Mouse (Mus musculus) urinary bladder, adult 2 months (tissue): ENCODE data around the gene H2al2a. TPM values are rescaled to one million over a fixed set of nuclear protein-coding genes. Genes with fewer than 3 reads are reported as not detected.

Experiments used
- DNase-seq: peaks from one replicate; pipeline ENCODE4 v3.0.0; 2022; ENCODE audit warnings: low spot score
- polyA plus RNA-seq: library from polyadenylated mRNA; depleted of rRNA; stranded (reverse); fragments of >200 nt; gene quantifications from 2 replicates; pipeline ENCODE4 v1.2.3, GENCODE M21; 2012; rRNA removed

The H2al2a gene
- not detected in 2 replicates for polyA plus RNA-seq

DNA sequence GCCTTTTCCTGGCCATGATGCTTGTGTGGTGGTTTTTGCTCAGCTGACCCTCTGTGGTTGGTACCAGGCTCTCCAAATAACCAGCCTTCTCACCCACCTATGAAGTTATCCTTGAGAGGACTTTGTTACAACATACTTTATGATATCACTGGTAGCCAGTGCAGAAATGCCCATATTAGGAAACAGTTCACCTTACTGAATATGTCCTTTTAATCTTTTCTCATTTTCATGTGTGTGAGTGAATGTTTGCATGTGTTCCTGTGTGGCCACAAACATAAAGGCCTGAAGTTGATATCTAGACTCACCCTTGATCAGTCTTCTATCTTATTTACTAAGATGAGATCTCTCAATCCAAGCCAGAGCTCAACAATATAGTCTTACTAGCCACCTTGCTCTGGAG lies at the start of gene H2al2a:
H2al2a (minus strand) TSS at position 101 of the 400 bp plus-strand sequence.
- no peak for DNase-seq

DNA sequence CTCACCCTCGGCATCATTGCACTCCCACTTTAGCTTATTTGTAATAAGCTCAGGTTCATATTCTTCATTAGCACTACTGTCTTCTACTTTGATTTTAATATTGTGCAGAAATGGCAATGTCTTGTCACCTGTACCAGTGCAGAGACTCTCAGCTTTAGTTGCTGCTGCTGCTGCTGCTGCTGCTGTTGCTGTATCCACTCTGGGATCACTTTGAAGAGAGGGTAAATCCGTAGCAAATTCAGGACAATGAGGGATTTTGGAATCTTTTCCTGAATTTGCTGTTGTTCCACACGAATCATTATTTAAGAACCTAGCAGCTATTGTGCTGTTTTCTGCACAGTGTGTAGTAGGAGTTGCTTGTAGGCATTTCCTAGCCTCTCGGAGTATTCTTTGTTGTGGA lies 49.4 kb upstream of the H2al2a start:
- no peak for DNase-seq

DNA sequence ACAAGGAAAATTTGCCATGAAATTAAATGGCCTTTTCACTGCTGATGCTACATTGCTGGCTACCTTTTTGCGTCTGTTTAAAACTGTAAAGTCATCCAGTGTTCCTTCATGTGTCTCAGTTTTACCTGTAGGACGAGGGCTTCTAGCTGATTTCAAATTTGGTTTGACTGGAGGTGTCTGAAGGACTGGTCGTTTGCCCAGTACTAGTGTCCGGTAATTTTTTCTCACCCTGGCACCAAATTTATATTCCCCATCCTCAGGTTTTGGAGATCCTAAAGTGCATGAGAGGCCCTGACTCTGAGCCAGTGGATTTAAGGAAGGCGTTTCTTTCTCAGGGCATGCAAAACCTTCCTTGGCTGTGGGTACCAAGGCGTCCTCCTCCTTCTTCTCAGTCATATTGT lies 49.0 kb upstream of the H2al2a start:
- no peak for DNase-seq

DNA sequence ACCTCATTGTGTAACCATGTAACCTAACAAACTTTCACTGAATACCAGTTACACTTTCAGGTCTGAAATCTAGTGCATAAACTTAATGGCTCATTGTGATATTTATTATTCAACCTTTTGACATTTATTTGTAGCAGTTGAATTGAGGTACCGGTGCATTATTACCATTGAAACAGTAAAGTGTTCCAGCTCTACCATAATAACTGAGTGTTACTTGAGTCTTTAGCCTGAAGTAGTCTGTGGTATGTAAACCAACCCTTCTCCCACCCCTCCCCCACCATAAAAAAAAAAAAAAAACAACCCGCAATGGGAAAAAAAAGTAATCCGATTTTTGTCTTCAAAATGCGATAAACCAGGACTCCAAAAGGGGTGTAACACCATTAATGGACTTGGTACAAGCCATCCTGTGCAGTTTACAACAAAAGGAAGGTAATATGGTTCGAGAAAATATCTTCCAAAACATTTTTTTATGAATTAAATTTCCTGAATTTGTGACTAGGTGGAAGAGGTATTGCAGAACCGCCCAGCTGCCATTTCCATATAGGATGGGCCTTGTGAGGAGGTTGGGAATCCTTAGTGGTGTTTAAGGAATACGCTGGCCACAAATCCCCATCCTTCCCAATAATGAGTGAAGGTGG lies 48.5 kb upstream of the H2al2a start:
- DNase-seq = no peak

DNA sequence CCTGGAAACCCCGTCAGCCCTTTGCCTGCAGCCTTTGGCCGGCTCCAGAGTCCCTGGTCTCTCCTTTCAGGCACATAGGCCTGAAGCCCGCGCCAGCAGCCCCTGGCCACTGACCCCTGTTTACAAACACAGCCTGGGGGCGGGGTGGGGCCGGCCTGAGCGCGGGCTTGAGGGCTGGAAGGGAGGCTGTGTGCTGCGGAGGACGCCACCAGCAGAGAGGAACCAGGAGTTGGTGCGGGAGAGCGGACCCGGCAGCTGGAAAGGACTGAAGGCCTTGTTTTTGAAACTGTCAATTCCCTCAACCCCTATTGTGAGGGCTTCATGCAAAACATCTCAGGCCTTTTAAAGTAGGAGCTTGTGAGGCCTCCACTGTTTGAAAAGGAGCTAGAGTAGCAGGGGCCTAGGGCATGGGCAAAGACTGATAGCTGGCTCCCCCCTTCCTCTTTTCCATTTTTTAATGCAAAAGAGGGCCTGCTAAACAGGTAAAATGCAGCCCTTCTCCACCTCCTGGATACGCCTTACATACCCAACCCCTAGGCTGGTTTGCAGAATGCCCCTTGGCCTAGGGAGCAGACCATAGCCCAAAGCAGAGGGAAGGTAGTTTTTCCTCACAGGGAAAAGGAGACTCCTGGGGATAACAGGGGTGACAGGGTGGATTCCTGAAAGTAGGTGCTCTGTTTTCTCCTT lies 44.6 kb upstream of the H2al2a start:
- DNase-seq = no peak

DNA sequence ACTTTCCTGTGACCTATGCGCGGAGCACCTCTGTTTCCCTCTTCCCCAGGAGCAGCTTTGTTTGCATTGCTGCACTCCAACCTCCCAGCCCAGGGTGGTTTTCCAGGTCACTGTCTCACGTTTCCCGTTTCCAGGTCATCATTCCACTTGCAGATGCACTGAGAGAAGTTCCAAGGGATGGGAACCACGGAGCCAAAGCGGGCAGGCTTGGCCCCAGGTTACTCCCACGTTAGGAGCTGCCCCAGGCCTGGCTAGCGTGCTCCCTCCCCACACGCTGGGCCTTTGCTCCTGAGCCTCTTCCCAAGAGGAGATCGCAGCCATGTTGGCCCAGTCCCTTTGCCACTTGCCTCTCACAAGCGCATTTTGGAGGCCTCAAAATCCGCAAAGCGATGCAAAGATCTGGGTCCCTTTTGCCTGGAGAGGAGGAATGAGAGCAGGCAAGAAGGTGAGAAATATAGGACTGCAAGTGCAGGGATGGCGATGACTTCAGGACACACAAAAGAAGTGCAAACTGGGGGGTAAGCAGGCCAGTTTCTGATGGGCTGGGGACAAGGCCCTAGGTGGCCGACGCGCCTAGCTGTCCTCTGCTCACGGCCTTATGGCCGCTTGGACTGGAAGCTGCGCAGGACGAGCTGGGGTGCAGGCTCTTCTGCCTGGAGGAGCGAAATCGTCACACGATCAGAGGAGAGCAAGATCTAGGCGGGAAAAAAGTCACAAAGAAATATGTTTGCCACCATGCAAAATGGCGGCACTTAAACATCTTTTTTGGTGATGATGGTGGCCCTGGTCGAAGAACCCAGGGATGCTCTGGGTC lies 43.8 kb upstream of the H2al2a start:
- DNase-seq = no peak

DNA sequence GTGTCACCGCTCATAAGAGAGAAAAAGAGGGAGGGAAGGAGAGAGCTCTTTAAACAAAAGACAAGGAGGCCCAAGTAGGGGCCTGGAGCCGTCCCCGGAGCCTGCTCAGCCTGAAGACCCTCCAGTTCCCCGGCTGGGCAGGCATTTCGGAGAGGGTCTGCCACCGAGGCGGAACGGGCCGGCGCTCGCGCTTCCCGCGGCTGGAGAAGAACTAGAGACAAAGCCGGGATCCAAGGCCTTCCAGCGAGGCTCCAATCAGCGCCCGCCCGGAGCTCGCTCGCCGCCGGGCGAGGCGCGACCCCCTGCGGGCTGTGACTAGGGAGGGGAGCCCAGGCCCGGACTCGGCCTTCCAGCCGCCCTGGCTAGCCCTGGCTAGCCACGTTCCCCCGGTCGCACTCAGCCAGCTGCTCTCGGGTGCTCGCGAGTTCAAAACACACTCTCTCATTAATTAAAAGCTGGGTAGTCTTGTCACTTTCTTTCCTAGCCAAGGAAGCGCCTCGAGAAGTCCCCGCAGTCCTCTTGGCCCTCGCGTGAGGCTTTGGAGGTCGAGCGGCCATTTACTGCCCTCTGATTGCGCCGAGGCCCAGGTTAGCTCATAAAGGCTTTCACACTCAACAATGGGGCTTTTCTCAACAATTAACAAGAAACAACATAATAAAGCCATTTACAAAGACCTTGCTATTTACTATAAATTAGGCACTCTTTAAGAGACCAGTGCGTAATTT lies 43.0 kb upstream of the H2al2a start:
- DNase-seq = no peak

DNA sequence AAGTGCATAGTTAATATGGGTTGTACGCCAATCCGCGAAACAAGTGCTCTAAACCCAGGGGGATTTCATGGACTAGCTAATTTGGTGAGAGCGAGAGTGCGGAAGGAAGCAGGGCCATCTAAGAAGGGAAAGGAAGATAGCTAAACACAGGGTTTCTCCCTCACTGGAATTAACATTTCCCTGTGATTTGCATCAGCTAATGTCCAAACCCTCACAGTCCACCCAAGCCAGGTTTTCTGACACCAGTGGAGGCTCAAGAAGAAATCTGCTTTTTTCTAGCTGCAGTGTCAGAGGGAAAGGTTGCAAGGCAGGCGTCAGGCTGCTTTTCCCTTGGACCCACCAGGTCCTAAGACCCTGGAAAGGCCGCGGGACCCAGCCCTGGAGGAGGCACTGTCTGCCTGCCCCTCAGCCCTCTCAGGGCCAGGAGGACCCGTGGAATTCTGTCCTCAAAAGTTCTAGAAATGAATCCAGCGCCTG lies 42.2 kb upstream of the H2al2a start:
- no peak for DNase-seq

DNA sequence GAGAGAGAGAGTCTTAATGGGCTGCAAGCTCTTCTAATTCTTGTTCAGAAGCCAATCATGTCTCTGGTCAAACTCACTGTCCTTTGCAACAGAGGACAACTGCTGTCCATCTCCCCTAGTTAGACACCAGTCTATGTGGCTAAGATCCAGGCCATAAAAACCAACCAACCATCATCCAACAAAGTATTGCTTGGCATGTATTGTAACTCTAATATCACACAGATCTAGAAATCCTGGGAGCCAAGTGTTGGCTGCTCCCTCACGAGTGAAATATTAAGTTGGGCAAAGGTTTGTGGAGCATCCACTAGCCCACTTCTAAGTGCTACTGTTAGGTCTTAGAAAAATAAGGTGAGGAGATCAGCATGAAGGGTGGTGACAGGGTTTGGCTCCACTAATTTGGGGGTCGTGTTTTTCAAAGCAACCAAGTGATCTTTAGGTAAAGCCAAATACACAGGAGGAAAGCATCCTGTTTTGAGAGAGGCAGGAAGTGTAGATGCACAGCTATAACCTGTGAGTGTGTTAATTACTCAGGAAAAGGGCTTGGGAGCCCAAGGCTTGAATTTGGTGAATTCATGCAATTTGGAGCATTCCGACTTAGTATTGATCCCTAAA lies 41.5 kb upstream of the H2al2a start:
- no peak for DNase-seq

DNA sequence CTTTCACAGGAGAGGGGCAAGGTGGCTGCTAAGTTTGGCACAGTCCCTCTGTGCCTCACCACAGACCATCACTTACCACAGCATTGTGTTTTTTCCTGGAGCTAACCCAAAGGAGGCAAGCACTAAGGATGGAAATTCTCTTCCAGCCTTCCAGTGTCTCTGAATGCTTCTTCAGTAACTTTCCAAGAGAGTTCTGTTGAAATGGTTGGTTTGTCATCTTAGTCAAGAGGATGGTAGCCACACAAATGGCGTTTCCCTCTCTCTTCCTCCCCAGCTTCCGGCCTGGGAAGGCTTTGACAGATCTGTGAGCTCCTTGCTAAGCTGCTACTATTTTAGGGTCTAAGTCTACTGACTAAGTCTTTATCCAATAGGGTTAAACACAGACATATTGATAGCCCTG lies 40.7 kb upstream of the H2al2a start, which contains the start of gene A930004D18Rik:
A930004D18Rik (minus strand) TSS at position 247 of the 400 bp plus-strand sequence.
- DNase-seq = no peak

DNA sequence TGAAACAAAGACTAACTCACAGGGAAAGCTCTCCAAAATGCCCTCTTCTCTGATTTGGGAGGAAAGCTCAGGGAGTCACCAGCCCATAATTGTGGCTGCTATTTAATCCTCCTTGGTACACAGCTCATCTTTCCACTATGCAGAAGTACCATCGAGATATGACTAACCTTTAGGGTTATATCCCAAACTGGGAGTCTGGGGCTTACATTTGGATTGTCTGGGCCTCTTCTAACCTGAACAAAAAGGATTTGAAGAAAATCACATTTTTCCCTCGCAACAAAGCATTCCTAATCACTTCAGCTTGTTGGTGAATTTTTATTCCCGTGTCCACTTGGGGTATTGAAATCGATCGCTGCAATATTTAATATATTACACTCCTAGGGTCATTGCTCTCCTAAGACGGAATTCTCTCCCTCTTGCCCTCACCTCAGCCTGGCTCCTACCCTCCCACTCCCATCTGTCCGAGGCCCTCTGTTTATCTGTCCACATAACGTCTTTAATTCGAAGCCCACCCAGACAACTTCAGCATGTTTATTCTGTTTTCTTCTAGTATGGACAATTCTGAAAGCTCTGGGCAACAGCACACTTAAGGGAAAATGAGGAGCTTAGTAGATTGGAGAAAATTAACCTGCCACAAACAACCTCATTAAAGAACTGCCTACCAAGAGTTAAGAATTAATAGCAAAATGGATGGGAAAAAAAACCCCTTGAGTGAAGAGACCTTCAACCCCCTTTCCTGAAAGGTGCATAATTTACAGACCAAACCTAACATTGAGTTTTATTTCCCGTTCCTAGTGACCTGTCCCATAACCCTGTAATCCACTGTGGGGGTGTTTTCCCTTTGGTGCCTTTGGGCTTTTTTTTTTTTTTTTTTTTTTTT lies 37.9 kb upstream of the H2al2a start:
- DNase-seq = no peak

DNA sequence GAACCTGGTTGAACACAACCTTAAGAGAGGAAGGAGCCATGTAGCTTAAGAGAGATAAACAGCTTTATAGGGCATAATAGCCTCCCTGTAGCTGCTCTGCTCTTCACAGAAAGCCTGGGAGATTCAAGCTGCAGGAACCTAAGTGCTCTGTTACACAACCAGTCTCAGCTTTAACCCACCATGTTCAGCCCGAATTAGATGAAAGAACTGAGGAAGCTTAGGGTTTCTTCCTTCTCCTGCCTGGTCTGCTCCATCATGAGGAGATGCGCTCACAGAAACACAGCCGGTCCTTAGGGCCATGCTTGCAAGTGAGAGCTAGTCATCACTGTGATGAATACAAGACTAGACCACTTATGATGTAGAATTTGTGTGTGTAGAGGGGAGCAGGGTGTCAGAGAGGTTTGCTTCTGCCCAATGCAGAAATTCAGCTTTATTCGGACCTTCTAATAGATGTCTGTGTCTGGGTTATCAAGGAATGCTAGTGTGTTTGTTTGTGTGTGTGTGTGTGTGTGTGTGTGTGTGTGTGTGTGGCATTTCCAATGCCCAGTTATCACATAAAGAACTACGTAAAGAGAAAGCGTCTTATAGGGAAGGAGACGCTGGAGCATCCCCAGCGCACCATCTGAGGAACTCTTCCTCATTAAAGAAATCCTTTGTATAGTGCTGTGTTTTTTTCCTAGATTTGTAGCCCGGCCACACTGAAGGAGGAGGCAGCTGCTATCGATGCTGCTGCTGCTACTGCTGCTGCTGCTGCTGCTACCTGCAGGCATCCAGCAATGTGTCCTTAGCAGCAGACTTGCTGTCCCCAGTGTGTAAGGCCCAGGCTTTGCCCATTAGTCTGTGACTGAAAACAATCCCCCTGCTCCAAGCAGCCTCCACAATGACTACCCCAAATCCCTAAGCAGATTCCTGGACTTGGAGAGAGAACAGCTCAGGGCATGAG lies 36.7 kb upstream of the H2al2a start:
- no peak for DNase-seq

DNA sequence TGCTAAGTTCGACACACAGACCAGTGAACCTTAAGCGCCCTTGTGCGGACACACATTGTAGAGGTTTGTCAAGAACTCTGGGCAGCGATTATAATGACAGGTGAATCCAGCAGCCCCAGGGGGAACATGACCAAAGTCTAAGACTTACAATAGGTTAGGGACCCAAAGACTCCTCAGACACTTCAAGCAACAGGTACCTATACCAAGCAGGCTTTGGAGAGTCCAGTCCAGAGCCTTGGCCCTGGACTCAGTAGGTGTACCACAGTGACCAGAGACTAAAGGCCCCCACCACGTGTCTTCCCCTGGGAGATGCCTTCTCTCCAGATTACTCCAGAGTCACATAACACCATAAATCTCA lies 35.8 kb upstream of the H2al2a start:
- DNase-seq = no peak

DNA sequence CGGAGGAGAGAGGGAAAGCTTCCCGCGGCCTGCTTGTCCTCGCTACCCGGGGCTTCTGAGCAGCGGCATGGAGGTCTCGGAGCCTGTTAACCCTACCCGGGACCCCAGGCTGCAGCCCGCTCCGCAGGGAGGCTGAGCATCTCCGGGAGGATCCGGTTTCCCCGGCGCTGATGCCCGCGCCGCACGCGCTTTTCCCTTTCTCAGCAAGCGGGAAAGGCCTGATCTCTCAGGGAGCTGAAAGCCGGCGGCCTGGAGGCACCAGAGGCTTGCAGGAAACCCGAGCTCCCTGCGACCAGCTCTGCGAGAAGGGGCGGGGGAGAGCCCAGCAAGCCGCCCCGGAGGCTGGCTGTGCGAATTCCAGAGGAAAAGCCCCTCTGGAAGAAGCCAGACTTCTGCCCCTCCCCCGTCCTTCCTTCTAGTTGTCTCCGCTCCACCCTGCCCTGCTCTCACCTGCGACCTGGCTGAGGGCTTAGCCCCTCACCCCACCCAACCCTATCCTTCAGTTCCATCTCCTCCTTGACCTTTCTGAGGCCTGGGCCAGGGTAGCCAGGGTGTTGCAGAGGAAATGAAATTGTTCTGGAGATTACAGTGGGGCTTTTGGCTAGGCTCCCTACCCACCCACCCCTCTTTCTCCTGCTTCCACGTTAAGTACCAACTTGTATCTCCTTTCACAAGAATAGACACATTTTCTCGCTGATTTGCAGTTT lies 35.2 kb upstream of the H2al2a start:
- DNase-seq = peak; percentile 54

DNA sequence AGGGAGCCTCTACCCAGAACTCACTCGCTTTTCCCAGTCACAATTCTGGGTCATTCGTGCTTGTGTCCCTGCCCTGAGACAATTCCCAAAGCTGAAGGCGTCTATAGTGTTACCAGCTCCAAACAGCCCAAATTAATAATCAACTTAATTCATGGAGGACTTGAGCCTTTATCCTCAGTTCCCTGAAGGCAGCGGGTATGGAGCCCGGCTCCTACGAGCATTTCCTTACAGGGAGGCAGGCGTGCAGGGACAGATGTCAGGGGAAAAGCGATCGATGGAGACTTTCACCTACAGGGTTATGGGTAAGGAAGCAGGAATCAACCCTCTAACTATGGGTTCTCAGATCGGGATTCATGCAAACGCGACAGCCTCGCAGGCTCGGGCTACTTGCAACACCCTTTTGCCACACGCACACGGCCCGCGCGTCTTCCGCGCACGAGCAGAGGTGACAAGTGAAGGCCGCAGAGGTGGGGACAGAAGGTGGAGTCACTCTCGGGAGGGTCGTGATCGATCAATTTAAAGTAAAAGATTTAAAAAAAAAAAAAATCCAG lies 34.6 kb upstream of the H2al2a start:
- DNase-seq = peak; percentile 34

DNA sequence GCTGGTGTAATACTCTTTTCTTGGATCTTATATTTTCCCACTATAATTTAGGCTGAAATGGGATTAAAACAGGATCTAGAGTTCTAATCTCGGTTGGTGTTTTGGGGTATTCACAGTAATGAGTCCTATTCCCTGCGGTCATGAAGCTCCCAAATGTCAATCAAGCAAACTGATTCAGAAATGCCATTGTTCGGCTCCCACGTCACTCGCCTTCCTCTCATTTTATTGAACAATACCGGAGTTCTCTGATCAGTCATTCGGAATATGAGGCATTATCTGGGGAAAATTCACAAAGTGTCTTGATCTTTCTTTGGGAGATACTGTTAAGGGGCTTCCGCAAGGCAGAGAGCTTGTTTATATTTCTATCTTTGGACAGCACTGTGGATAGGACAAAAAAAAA lies 33.8 kb upstream of the H2al2a start:
- no peak for DNase-seq

DNA sequence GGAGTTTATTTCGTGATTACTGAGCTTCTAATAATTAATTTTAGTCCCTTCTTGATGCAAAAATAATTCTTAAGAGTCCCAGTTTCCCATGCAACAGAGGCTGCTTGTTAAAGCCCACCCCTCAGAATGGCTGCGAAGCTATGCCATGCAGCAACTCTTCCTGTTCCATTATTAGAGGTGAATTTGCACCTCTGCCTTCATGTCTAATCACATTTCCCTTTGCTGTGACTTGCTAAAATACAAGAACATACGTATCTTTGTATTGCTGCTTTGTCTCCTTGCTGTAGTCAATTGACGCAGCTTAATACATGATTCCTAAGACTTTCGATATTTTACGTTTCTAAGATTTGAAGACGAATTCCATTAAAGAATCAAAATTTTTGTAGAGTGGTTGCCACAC lies 32.9 kb upstream of the H2al2a start:
- no peak for DNase-seq
